ENCODE assay signal across 8 mouse cellular contexts in genomic region chr13:81632720-81633415, GRCm38 (mm10). TPM values are rescaled to one million over a fixed set of nuclear protein-coding genes. Genes with fewer than 3 reads are reported as not detected.
DNase-seq lines count a peak whose midpoint lies in the region; ATAC-seq lines count a peak whose summit lies in the region.

Gene Adgrv1 (minus strand): TSS chr13:81633154.

- no peak within 1 kb of the TSS for H3K27ac ChIP-seq in intestine, embryonic 14.5 days (ENCODE audit: low read depth)

- peak; percentile 100 for ATAC-seq in intestine, embryonic 14.5 days (replicated peaks; ENCODE audit: low FRiP score, low TSS enrichment, low read depth)
- ATAC-seq in megakaryocyte, adult 5-6 weeks (ENCODE audit: poor library complexity, severe bottlenecking): peak; percentile 33

- H3K27me3 ChIP-seq in intestine, embryonic 14.5 days (replicated peaks; ENCODE audit: control insufficient read depth, insufficient read depth, low read length): peaks cover 20% of the 10 kb centered on the region

- H3K4me3 ChIP-seq in intestine, embryonic 14.5 days (ENCODE audit: low read depth, low read length): peak within 1 kb of the TSS; percentile 34

- H3K9me3 ChIP-seq in intestine, embryonic 14.5 days (ENCODE audit: control insufficient read depth, low read length): no peaks in the 10 kb centered on the region

- H3K36me3 ChIP-seq in intestine, embryonic 14.5 days (ENCODE audit: control insufficient read depth, insufficient read depth, low read length): no peaks in the 10 kb centered on the region

- H3K4me2 ChIP-seq in intestine, embryonic 14.5 days (ENCODE audit: low read length): peak within 1 kb of the TSS; percentile 68

- H3K9ac ChIP-seq in intestine, embryonic 14.5 days (ENCODE audit: low read length): no peak within 1 kb of the TSS

- intact Hi-C loops in left cerebral cortex, postnatal 14 days (cut with DNase I): no loop called here

- no peaks in the 10 kb centered on the region for H3K4me1 ChIP-seq in intestine, embryonic 14.5 days (replicated peaks; ENCODE audit: control insufficient read depth, insufficient read depth, low read length)

- WGBS in intestine, embryonic 14.5 days: 1% methylated on average over 42 of the region's 42 CpGs

- DNase-seq in adrenal gland, adult (ENCODE audit: inconsistent age in 2 of 2, low spot score in 1 of 2): peak; percentile 87
- peak; percentile 57 to 79 for DNase-seq in cerebellum, postnatal 4 days (ENCODE audit: low spot score in 2 of 2)
- DNase-seq in gastrocnemius, postnatal 10 days: peak; percentile 38
- peak; percentile 75 for DNase-seq in intestine, embryonic 14.5 days (ENCODE audit: low spot score)
- DNase-seq in left cerebral cortex, postnatal 14 days (ENCODE audit: low spot score in 2 of 2): peak; percentile 48 to 67
- DNase-seq in right cerebral cortex, postnatal 10 days (ENCODE audit: low spot score in 2 of 2): peak; percentile 85 to 86
- DNase-seq in thymus, adult 18-20 months: no peak

RNA-seq across cellular contexts. Expression of gene Adgrv1, which starts in this region (rescaled TPM):
- total RNA-seq in gastrocnemius, postnatal 10 days (2021): under 1 TPM; 0.20 to 0.26 TPM
- 0.91 and 1.0 TPM in 2 replicates for polyA plus RNA-seq in intestine, embryonic 14.5 days (2014; fragmentation: Nextera tagmentation; extraction: Ambion mirVana)
- total RNA-seq in left cerebral cortex, postnatal 14 days (2021): 1 to 10 TPM; 1.7 to 1.8 TPM
- not detected in 2 replicates for total RNA-seq in megakaryocyte, adult 5-6 weeks (2015)
- not detected in 2 replicates for total RNA-seq in megakaryocyte, adult 5-6 weeks (2017)

Comparison
In these comparisons a context has a peak if more than half of its experiments do, and no peak if none do; other contexts are left out.
1. Peak in DNase-seq in gastrocnemius, postnatal 10 days; RNA of the gene not detected or under 1 TPM.
2. Peak in ATAC-seq in megakaryocyte, adult 5-6 weeks; RNA of the gene not detected or under 1 TPM.
3. DNase-seq: peak in adrenal gland, adult (2 of 2), cerebellum, postnatal 4 days (2 of 2), intestine, embryonic 14.5 days (single experiment), left cerebral cortex, postnatal 14 days (2 of 2) and right cerebral cortex, postnatal 10 days (2 of 2); none in thymus, adult 18-20 months (0 of 2).